Mouse (Mus musculus): ENCODE results near the gene Klhl12. TPM values are rescaled to one million over a fixed set of nuclear protein-coding genes. Genes with fewer than 3 reads are reported as not detected.
A peak's percentile ranks its signal among the peaks of the same experiment; 100 is the strongest.
"Not testable (repeated sequence)": the region's sequence is repeated elsewhere in the genome, so short reads cannot be mapped to it uniquely, and the experiment has no call there.

Klhl12 gene
- total RNA-seq, 2 experiments from 2014 or later, result 14.4 to 15.1 TPM

DNA sequence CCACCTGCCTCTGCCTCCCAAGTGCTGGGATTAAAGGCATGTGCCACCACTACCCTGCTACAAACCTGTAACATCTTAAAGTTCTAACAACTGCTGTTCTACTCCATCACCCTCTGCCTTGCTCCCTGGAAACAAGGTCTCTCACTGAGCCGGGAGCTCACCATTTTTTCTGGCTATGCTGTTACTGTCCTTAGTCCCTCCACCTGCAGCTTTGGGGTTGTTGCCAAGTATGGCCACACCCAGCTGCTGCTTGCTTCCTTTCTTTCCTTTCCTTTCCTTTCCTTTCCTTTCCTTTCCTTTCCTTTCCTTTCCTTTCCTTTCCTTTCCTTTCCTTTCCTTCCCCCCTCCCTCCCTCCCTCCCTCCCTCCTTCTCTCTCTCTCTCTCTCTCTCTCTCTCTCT lies 12.0 kb upstream of the Klhl12 start:
- DNase-seq; intact Hi-C loops (cut with DNase I): not testable (repeated sequence)

DNA sequence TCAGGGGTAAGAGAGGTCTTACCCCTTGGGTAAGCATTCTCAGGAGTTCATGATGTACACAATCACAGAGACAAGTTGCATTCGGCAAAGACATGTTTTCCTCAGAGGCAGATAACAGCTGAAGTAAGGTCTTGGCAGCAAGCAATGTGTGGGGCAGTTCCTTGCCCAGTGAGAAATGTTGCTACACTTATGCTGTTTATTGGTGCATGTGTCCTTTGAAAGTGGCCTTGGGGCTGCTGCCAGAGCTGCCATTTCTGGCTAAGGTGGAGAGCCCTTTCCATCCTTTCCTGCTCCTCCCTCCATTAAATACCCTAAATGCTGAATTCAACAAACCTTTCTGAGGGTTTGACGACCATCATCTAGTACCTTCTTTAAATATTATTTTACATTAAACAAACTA lies 9.9 kb upstream of the Klhl12 start:
- DNase-seq, result no peak
- intact Hi-C loops (cut with DNase I), result no loop called here

DNA sequence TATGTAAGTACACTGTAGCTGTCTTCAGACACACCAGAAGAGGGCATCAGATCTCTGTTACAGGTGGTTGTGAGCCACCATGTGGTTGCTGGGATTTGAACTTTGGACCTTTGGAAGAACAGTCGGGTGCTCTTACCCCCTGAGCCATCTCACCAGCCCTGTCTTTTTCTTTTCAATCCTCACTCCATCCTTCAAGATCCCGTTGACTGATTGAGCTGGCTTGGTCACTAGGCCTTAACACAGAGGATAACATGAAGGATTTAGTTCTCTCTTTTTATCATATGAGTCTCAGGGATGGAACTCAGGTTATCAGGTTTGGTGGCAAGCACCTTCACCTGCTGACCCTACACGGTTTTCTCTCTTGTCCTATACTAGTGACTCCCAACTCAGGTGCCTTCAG lies 6.8 kb upstream of the Klhl12 start:
- intact Hi-C loops (cut with DNase I), result not testable (repeated sequence)

DNA sequence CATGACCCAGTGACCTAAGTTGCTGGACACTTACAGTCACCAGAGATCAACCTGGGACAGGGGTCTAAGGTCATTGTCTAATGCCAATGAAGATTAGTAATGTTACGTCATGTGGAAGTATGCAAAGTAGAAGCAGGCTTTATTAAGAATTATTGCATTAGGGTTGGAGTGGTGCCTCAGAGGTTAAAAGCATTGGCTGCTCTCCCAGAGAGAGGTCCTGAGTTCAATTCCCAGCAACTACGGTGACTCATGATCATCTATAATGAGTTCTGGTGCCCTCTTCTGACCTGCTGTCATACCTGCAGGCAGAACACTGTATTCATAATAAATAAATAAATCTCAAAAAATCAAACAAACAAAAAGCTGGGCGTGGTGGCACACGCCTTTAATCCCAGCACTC lies 5.1 kb upstream of the Klhl12 start:
- intact Hi-C loops (cut with DNase I), result loop anchor here (5.0 kb wide), 1 partner anchor 78 kb away; no protein-coding TSS in a partner anchor
- DNase-seq, result no peak

More for the DNA sequence above, 6.8 kb upstream of the Klhl12 start:
- DNase-seq, result not testable (repeated sequence)

DNA sequence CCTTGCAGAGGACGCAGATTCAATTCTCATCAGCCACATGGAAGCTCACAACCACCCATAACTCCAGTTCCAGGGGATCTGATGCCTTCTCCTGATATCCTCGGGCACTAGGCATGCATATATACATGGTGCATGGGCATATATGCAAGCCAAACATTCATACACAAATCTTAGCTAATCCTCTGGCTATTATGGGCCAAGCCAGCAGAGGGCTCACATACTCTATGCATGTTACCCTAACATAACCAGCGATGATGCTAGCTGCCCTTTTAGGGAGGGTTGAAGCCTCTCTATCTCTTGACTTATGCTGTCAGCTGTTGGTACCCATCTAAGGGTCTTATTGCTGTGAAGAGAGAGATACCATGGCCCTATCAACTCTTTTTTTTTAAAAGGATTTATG lies 4.3 kb upstream of the Klhl12 start:
- DNase-seq, result no peak
- intact Hi-C loops (cut with DNase I), result loop anchor here (5.0 kb wide), 1 partner anchor 79 kb away; no protein-coding TSS in a partner anchor

DNA sequence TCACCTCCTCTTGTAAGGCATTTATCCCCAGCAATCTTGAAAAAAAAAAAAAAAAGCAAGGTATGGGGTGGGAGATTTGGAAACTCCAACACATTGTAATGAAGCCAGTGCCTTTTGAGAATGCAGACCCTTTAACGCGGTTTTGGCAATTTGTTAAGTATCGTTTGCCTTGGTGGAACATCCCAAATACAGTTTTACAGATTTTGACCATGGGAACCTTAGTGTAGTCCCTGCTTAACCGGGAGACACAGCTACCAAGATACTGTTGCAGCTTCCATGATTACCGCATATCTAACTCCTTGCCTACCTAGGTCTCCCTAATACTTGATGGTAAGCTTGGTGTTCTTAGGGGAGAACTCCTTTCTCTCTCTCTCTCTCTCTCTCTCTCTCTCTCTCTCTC lies 729 bp downstream of the Klhl12 start:
- intact Hi-C loops (cut with DNase I), result no loop called here
- DNase-seq, result no peak

DNA sequence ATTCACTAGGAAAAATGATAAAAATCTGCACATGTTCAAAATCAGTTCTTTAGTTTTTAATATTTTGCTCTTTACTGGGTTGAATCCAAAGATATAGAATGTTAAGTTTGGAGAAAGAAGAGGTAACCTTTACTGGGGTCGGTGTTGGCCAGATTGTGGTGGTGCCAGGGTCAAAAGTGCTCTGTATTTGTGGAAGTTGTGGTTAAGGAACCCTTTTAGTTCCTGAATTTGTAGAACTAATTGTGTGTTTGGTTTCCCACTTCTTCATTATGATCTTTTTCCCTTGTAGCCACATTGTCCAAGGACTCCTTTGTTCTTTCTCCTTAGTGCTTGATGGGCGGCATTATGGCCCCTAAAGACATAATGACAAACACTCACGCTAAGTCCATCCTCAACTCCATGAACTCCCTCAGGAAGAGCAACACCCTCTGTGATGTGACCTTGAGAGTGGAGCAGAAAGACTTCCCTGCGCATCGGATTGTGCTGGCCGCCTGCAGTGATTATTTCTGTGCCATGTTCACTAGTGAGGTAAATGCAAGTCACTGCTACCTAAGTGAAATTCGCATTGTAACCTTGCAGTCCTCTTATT lies 2.9 kb downstream of the Klhl12 start:
- no peak for DNase-seq
- intact Hi-C loops (cut with DNase I), result no loop called here

DNA sequence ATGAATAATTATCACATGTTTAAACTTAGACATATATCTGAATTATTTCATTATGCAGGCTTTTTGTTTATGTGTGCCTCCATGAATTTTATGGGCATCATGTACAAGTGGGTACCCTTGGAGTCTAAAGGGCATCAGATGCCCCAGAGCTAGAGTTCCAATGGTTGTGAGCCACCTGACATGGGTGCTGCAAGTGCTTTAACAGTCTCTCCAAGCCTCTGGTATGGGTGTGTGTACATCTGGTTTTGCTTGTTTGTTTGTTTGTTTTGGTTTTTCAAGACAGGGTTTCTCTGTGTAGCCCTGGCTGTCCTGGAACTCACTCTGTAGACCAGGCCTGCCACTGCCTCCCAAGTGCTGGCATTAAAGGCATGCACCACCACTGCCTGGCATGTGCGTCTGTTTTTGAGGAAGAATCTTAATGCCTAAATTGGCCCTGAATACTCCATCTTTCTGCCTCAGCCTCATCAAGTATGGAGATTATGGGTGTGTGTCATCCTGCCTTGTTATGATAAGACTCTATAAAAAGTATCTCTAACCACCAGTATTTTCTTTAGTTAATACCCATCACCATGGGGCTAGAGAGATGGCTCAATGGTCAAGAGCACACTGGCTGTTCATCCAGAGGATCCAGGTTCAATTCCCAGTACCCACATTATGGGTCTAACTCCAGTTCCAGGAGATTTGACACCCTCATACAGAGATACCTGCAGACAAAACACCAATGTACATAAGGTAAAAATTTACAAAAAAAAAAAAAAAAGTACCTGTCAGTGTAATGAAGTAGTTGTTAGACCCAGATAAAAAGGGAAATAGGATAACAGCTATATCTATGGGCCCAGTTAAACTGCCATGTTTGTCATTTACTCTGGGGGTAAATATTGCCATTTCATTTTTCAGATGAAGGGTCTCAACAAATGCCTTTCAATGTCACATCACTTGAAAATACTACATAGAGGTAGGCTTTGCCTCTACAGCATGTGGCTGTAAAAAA lies 5.3 kb downstream of the Klhl12 start:
- no peak for DNase-seq
- intact Hi-C loops (cut with DNase I), result no loop called here

DNA sequence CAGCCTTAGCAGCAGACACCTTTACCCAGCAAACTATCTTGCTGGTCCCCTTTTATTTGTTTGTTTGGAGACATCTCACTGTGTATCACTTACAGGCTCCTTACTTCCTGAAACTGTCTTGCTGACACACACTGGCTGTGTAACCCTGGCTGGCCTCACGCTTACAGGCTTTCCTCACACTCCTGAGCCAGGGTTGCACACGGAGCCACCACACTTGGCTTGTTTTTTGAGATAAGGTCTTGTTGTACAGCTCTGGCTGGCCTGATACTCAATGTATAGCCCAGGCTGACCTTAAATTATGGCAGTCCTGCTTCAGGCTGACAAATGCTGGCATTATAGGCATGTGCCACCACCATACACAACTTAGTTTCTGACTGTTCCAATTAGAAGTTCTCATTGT lies 29.3 kb downstream of the Klhl12 start:
- DNase-seq, result no peak
- intact Hi-C loops (cut with DNase I), result no loop called here

DNA sequence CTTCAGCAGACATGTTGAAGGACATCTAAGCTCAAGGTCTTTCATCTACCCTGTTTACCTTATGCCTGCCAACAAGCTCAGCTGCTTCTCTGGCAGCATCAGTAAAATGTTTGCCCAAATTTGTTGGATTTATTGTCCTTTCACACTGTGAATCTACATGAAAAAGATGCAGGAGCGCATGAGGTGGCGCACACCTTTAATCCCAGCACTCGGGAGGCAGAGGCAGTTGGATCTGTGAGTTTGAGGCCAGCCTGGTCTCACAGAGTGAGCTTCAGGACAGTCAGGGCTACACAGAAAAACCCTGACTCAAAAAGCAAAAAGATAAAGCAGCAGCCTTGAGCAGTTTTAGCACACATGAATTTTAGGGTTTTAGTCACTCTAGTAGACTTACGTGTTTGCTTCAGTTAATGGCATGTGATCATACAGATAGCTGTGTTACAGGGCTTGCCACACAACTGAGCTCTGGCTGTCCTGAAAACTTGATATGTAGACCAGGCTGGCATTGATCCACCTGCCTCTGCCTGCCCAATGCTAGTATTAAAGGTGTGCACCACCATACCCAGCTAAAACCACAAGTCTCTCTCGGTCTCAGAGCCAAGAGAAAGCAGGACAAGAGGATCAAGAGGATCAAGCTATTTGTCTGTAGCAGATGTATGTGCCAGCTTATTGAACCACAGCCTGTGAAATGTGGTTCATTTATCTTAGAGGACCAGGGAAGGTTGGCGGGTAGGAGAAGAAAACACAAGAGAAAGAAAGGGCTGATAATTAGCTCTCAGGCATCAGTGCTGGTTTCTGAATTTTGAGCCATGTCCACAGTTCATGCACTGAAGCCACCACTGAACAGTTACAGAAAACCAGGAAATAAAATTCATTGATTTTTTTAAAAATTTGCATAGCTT lies 35.8 kb downstream of the Klhl12 start:
- intact Hi-C loops (cut with DNase I), result no loop called here
- no peak for DNase-seq

DNA sequence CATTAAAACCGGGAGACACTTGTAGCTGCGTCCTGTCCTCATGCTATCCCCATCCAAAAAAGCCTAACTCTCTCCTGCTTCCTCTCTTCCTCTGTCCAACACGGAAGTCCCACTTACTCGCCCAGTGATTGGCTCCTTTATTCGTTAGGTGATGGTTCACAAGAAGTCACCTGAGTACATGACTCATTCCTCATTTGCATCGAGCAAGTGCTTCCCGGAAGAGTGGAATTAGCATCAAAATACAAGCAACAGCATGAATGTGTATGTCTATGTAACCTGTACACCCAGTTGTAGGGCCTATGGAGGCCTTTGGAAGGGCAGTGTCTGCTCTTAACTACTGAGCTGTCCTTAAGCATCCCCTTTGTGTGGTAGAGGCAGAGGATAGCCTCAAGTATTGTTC lies 36.9 kb downstream of the Klhl12 start:
- no peak for DNase-seq
- intact Hi-C loops (cut with DNase I), result no loop called here

DNA sequence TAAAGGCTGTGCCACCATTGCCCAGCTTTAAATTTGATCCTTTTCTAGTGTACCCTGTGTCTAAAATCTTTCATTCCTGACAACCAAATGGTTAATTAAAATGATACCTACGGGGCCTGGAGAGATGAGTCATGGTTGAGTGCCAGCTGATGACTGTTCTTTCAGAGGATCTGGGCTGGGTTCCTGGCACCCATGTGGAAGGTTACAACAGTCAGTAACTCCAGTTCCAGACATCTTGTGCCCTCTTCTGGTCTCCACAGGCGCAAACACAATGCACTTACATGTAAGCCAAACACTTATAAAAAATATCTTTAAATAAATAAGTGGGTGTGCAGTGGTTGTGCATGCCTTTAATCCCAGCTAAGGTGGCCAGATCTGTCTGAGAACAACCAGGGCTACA lies 38.2 kb downstream of the Klhl12 start:
- no peak for DNase-seq
- intact Hi-C loops (cut with DNase I), result no loop called here

DNA sequence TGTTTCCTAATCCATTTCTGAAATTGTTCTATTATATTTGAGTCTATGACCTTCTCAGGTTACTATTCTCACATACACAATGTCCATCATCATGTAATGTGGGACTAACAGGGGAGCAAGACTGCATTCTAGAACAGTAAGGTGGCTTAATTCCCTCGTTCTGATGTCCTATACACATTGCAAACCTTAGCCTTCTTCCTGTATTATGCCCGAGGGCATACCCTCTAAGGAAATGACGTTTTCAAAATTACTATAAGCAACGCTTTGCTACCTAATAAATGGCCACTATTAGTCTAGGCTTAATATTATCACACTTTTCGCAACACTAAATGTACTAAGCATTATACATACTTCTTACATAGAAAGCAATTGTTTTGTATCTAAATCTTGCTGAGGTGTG lies 38.6 kb downstream of the Klhl12 start:
- no peak for DNase-seq
- intact Hi-C loops (cut with DNase I), result no loop called here

DNA sequence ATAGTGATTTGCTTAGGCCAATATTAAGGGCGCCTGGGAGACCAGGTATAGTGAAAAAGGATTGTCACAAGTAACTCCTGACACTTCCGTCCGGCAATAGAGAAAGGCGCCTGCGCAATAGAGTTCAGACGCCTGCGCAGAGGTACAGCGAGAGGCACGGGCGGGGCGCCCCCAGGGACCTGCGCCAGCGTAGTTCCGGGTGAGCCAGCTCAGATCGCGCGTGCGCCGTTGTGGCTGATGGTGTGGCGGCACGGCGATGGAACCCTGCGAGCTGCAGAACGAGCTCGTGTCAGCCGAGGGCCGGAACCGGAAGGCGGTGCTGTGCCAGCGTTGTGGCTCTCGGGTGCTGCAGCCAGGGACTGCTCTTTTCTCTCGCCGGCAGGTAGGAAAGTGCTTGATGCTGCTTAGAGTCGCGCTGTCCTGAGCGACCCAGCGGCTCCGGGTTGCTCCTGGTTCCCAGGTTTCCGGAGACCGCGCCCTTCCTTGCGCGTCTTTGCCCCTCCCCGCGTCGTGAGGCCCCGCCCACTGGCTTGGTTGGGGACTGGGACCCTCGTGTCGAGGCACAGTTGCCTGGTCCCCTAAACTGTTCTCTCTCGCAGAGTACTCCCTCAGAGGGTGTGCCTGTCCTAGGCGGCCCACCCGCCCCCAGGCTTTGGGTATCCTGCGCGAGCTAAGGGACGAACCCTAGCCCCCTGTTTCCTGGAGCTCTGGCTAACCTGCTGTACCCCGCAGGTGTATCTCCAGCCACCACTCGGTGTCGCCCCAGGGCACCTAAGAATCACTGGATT lies 39.3 kb downstream of the Klhl12 start, which contains the start of gene Rabif:
Gene Rabif, plus strand, starts transcription at position 221 of the 788 bp plus-strand sequence.
- peak; percentile 99 for DNase-seq
- intact Hi-C loops (cut with DNase I), result no loop called here

DNA sequence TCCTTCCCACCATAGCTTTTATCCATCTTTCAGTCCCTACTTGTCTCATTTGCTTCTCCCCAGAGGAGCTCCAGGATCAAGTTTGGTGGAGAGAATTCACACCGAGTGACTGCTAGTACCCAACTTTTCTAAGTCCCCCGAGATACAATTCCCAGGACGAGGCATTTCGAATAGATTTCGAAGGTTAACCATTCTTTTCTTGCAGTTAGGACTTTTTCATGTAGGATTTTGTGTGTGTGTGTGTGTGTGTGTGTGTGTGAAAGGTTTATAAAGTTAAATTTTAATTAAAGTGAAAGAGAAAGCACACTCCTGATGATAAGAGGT lies 39.8 kb downstream of the Klhl12 start:
- no peak for DNase-seq
- intact Hi-C loops (cut with DNase I), result no loop called here

DNA sequence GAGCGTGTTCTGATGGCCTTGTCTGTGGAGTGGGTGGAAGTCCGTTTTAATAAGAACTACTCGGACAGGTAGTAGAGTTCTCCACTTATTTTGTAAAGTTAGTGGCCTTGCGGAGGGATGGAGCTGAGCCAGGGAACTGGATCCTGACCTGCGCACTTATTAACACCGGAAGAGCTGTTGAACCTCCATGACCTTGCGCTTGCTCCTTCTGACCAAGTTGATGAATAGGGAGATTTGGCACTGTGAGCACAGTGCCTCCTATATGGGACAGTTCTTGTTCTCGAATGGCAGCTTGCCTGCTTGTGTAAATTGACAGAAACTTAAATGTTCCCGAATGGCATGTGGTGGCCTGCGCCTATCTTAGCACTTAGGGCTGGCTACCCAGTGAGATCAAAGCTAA lies 40.7 kb downstream of the Klhl12 start:
- intact Hi-C loops (cut with DNase I), result no loop called here

DNA sequence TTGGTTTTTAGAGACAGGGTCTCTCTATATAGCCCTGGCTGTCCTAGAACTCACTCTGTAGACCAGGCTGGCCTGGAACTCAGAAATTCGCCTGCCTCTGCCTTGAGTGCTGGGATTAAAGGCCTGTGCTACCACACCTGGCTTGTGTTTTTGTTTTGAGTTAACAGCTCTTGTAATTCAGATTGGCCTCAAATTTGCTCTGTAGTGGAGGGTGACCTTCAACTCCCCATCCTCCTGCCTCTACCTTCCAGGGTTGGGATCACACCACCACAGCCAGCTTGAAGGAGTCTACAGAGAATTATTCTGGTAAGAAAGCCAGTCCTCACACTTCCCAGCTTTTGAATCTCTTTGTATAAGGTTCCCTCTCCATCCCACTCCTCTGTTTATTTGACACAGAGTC lies 45.6 kb downstream of the Klhl12 start:
- intact Hi-C loops (cut with DNase I), result no loop called here
- no peak for DNase-seq

More for the DNA sequence above, 40.7 kb downstream of the Klhl12 start:
- no peak for DNase-seq

DNA sequence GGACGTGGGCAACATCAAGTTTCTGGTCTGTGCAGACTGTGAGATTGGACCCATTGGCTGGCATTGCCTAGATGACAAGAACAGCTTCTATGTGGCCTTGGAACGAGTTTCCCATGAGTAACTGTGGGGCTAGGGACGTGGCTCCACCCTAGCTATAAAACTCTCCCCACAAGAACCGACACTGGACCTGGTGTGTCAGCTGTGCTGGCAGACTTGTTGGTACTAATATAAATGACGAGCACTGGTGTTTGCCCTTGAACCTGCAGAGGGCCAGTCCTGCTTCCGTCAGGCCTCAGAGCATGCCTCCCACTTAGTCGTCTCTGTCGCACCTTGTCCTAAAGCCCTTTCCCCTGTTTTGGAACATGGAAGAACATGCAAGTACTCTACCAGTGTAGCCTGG lies 50.9 kb downstream of the Klhl12 start:
- no peak for DNase-seq
- intact Hi-C loops (cut with DNase I), result no loop called here

DNA sequence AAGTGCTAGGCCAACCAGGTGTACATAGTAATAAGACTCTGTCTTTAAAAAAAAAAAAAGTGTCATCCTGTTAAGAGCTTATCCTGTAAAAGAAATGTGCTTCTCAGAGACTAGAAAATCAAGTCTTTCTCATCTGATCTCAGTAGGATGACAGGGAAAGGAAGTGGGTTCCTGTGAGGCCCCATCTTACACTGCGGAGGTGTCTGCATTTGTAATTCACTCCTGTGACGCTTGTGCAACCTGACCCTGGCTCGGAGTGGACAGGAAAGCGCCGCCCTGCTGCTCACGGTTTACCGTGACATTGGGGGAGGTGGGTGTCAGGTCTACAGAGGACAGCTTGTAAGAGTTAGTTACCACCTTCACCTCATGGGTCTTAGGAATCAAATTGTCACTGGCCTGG lies 54.7 kb downstream of the Klhl12 start:
- no peak for DNase-seq
- intact Hi-C loops (cut with DNase I), result no loop called here

DNA sequence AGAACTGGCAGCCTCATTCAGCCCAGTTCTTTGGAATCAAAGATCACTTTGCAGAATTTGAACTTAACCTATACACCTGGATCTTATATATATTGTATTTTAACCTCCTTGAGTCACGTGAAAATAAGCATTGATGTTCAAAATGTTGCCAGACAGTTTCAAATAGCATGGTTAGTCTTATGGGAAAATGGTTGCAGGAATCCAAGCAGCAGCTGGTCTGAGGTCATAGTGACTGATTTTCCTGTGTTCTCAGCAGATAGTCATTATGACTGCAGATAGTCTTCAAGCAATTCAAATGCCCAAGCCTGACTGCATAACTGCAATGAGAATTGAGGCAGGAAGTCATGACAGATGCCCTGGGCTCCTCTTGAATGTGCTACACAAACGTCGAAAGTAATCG lies 56.9 kb downstream of the Klhl12 start:
- no peak for DNase-seq
- intact Hi-C loops (cut with DNase I), result no loop called here
